Mouse (Mus musculus) large intestine, adult 2 months (tissue): ENCODE results near the gene Pcbp4. TPM values are rescaled to one million over a fixed set of nuclear protein-coding genes. Genes with fewer than 3 reads are reported as not detected.

Source experiments
- DNase-seq: peaks from one replicate; pipeline ENCODE4 v3.0.0-alpha.2; 2012; ENCODE audit warnings: low read depth, low spot score
- WGBS: fragments of 180-500 bp; shearing (Covaris S2); methylation state at CpG from one replicate; pipeline ENCODE4 v1.1.7; 2018; 5-methylcytosine and 5-hydroxymethylcytosine counted together
- polyA plus RNA-seq: library from polyadenylated mRNA; depleted of rRNA; stranded (reverse); fragments of >200 nt; gene quantifications from 2 replicates; pipeline ENCODE4 v1.2.3, GENCODE M21; 2012; rRNA removed

The Pcbp4 gene
- polyA plus RNA-seq, result 15.4 and 17.4 TPM in 2 replicates

GRCm38 (mm10) chr9:106453271-106454070 is at the start of gene Pcbp4:
Gene Pcbp4 (plus strand): TSS chr9:106453291.
- under 1% methylated on average over 55 of the region's 74 CpGs for WGBS
- DNase-seq, result no peak

- 47% methylated on average over 6 of the region's 6 CpGs for WGBS
- DNase-seq, result no peak
These were observed 47.8 kb upstream of the Pcbp4 start for GRCm38 (mm10) chr9:106405275-106405674.

GRCm38 (mm10) chr9:106406443-106407078 is 46.5 kb upstream of the Pcbp4 start:
- no peak for DNase-seq
- 53% methylated on average over 8 of the region's 8 CpGs for WGBS

- WGBS, result over 99% methylated on average over 4 of the region's 4 CpGs
- no peak for DNase-seq
These were observed 44.0 kb upstream of the Pcbp4 start for GRCm38 (mm10) chr9:106409096-106409495.

GRCm38 (mm10) chr9:106410086-106410650 is 42.9 kb upstream of the Pcbp4 start:
- DNase-seq, result no peak
- 83% methylated on average over 2 of the region's 2 CpGs for WGBS

- no peak for DNase-seq
- WGBS, result 57% methylated on average over 9 of the region's 9 CpGs
These were observed 41.9 kb upstream of the Pcbp4 start for GRCm38 (mm10) chr9:106411091-106411594.

- WGBS, result 69% methylated on average over 6 of the region's 6 CpGs
These were observed 41.4 kb upstream of the Pcbp4 start for GRCm38 (mm10) chr9:106411729-106412128.

GRCm38 (mm10) chr9:106412210-106412609 is 40.9 kb upstream of the Pcbp4 start:
- 70% methylated on average over 3 of the region's 3 CpGs for WGBS
- DNase-seq, result no peak

More at GRCm38 (mm10) chr9:106411729-106412128, 41.4 kb upstream of the Pcbp4 start:
- DNase-seq, result no peak

GRCm38 (mm10) chr9:106413606-106414005 is 39.5 kb upstream of the Pcbp4 start:
- WGBS, result 85% methylated on average over 5 of the region's 5 CpGs

GRCm38 (mm10) chr9:106416826-106417225 is 36.3 kb upstream of the Pcbp4 start:
- no peak for DNase-seq
- WGBS, result 85% methylated on average over 6 of the region's 6 CpGs

More at GRCm38 (mm10) chr9:106413606-106414005, 39.5 kb upstream of the Pcbp4 start:
- DNase-seq, result no peak

- DNase-seq, result no peak
- WGBS, result 18% methylated on average over 29 of the region's 29 CpGs
These were observed 35.1 kb upstream of the Pcbp4 start for GRCm38 (mm10) chr9:106417841-106418625.

- WGBS, result 7% methylated on average over 2 of the region's 2 CpGs
These were observed 32.5 kb upstream of the Pcbp4 start for GRCm38 (mm10) chr9:106420608-106421007.

GRCm38 (mm10) chr9:106421033-106421864 is 31.8 kb upstream of the Pcbp4 start:
- DNase-seq, result no peak
- WGBS, result 22% methylated on average over 18 of the region's 18 CpGs

More at GRCm38 (mm10) chr9:106420608-106421007, 32.5 kb upstream of the Pcbp4 start:
- DNase-seq, result no peak

GRCm38 (mm10) chr9:106421865-106422160 is 31.3 kb upstream of the Pcbp4 start:
- 0% methylated on average over 3 of the region's 3 CpGs for WGBS
- DNase-seq, result peak; percentile 56

- 2% methylated on average over 11 of the region's 11 CpGs for WGBS
- DNase-seq, result no peak
These were observed 24.3 kb upstream of the Pcbp4 start for GRCm38 (mm10) chr9:106428719-106429220.

- DNase-seq, result peak; percentile 93
- WGBS, result under 1% methylated on average over 55 of the region's 55 CpGs
These were observed 23.7 kb upstream of the Pcbp4 start, which contains the start of gene Rpl29 for GRCm38 (mm10) chr9:106429221-106430014. Gene Rpl29 (plus strand): TSS chr9:106429454.

GRCm38 (mm10) chr9:106430015-106430264 is 23.2 kb upstream of the Pcbp4 start:
- 3% methylated on average over 4 of the region's 4 CpGs for WGBS
- DNase-seq, result no peak

- 33% methylated on average over 7 of the region's 7 CpGs for WGBS
These were observed 19.7 kb upstream of the Pcbp4 start for GRCm38 (mm10) chr9:106433389-106433788.

More at GRCm38 (mm10) chr9:106433389-106433788, 19.7 kb upstream of the Pcbp4 start:
- DNase-seq, result no peak
